Mouse (Mus musculus) limb, embryonic 11.5 days (tissue): Measurements from ENCODE around the gene Dnah6. TPM values are rescaled to one million over a fixed set of nuclear protein-coding genes. Genes with fewer than 3 reads are reported as not detected.

Experiments
- ATAC-seq: fragments of 200-750 bp; cut with Nextera tagmentation; 2 replicates; pipeline ENCODE4 v1.8.0; 2017; ENCODE audit warnings: low read depth; ENCODE audit not compliant: insufficient number of reproducible peaks, low FRiP score, low TSS enrichment
- DNase-seq: peaks from one replicate; pipeline ENCODE4 v3.0.0-alpha.2; 2015; ENCODE audit warnings: low spot score
- H3K27ac ChIP-seq: fragments of 300-500 bp; sonication (generic); replicated peaks from 2 replicates; pipeline ENCODE4 v1.5.1; 2014; ENCODE audit warnings: low read depth, mild to moderate bottlenecking, low read length
- H3K27me3 ChIP-seq: fragments of 300-500 bp; sonication (generic); 2 replicates; pipeline ENCODE4 v1.6.1; 2014; ENCODE audit warnings: mild to moderate bottlenecking, low read length, mixed read lengths; ENCODE audit not compliant: control insufficient read depth, insufficient read depth
- H3K36me3 ChIP-seq: fragments of 300-500 bp; sonication (generic); 2 replicates; pipeline ENCODE4 v1.6.1; 2014; ENCODE audit warnings: mild to moderate bottlenecking, low read length, moderate library complexity, mixed read lengths; ENCODE audit not compliant: control insufficient read depth, insufficient read depth
- H3K4me1 ChIP-seq: fragments of 300-500 bp; sonication (generic); 2 replicates; pipeline ENCODE4 v1.6.1; 2014; ENCODE audit warnings: low read length, mixed read lengths; ENCODE audit not compliant: control insufficient read depth, insufficient read depth
- H3K4me2 ChIP-seq: fragments of 300-500 bp; sonication (generic); 2 replicates; pipeline ENCODE4 v1.6.1; 2014; ENCODE audit warnings: low read depth, mild to moderate bottlenecking, moderate library complexity; ENCODE audit not compliant: severe bottlenecking
- H3K4me3 ChIP-seq: fragments of 300-500 bp; sonication (generic); 2 replicates; pipeline ENCODE4 v1.5.1; 2014; ENCODE audit warnings: low read depth, low read length
- H3K9ac ChIP-seq: fragments of 300-500 bp; sonication (generic); 2 replicates; pipeline ENCODE4 v1.6.1; 2014; ENCODE audit warnings: mild to moderate bottlenecking, low read length
- H3K9me3 ChIP-seq: fragments of 300-500 bp; sonication (generic); 2 replicates; pipeline ENCODE4 v1.6.1; 2016; ENCODE audit warnings: low read length; ENCODE audit not compliant: control insufficient read depth
- WGBS: fragments of 180-500 bp; shearing (Covaris S2); extraction: QIAGEN DNeasy Blood & Tissue Kit; methylation state at CpG from one replicate; pipeline ENCODE4 v1.1.7; 2014; 5-methylcytosine and 5-hydroxymethylcytosine counted together
- polyA plus RNA-seq: library from polyadenylated mRNA; unstranded; fragments of >200 nt; fragmentation: Nextera tagmentation; extraction: Ambion mirVana; gene quantifications from 2 replicates; pipeline ENCODE4 v1.2.1, GENCODE M21; 2014

Dnah6 gene
- polyA plus RNA-seq, result 0.01 TPM in 2 replicates

DNA sequence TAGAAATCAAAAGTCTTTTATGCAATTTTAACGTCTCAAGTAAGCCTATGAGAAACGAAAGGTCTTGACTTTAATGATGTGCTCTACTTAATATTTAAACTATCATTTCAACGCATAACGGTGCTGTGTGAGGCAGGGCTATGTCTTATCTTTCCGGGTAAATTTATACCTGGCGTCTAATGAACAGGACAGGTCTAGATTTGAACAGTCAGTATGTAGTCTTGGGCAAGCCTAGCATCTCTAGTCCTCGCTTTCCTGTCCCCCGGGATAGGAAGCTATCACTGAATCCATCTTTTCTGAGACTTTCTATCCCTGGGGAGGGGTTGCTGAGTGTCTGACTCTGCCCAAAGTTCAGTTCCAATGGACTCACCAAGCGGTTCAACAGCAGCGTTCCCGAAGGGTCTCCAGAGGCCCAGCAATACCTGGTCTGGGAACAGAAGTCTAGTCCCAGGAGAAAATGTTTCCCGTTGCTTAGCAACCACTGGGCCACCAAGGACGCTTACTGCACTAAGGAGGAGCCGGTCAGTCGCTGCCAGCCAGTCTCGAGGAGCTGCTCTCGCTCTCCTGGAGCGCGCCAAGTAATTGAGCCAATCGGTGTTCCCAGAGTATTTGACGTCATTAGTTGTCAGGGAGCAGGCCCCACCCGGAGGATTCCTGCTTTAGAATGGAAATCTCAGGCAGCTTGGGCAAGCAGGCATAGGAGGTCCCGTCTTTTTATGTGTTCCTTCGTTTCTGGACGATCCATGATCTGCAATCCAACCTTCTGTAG lies at the start of gene Dnah6:
Dnah6 (minus strand) TSS at position 463 of the 769 bp plus-strand sequence.
- H3K4me1 ChIP-seq, result 0 out of 2 replicates have a peak, but pooled peaks cover 2% of the 10 kb centered on the region
- H3K9me3 ChIP-seq, result no peaks in the 10 kb centered on the region
- peak; percentile 98 for ATAC-seq
- DNase-seq, result peak; percentile 90
- peak within 1 kb of the TSS; percentile 16; the same call in 1 of the 2 replicates for H3K4me3 ChIP-seq
- H3K9ac ChIP-seq, result no peak within 1 kb of the TSS
- no peaks in the 10 kb centered on the region for H3K36me3 ChIP-seq
- H3K27ac ChIP-seq, result no peak within 1 kb of the TSS
- peak within 1 kb of the TSS; percentile 39 for H3K4me2 ChIP-seq
- H3K27me3 ChIP-seq, result no peaks in the 10 kb centered on the region
- WGBS, result 37% methylated on average over 25 of the region's 25 CpGs

DNA sequence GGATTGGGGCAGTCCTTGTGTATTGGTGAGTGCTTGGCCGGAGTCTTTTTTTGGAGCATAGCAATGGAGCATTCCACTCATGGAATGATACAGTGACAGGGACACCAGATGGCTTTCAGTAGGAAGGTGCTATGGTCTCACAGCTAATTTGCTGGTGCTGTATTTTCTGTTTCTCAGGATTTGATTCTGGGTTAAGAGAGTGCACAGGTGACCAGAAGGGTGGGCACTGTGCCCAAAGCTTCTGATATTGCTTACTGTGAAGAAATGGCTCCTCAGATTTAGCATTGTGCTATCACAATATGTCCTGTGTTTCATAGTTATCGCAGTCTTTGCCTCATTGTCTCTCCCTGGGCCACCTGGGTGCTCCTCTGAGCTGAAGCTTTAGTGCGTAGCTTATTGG lies 47.9 kb upstream of the Dnah6 start:
- no peak for ATAC-seq
- H3K36me3 ChIP-seq, result peaks cover 21% of the 10 kb centered on the region; the same call in 1 of the 2 replicates

DNA sequence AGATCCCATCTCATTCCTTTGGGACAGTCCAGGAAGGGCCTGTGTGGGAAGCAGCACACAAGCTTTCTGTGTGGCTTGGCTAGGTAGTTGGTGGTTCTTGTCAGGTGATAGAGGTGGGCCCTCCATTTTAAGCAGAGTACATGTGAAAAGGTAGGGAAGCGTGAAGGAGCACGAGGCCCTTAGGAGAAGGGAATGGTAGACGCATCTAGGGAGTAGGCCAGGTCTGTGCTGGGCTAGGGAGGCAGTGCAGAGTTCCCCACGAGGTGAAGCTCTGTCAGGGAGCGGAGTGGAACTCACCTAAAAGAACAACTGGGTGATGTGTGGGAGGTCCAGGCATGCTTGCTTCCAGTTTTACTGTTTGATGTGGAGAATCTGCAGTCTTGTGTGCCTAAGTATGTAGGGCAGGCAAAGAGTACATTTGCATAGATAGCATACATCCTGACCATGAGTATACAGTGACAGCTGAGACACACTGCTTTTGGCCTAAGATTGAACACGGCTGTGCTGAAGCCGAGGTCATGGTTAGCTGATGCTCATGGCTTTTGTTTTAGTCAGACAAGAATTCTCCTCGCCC lies 46.4 kb upstream of the Dnah6 start:
- Histone ChIP-seq H3K9me3 (no peaks in the 10 kb centered on the region), H3K36me3 (peaks cover 20% of the 10 kb centered on the region; the same call in 1 of the 2 replicates), H3K27me3 (no peaks in the 10 kb centered on the region), H3K4me2 (no peak overlapping the region), H3K4me3 (no peak overlapping the region), H3K4me1 (no peaks in the 10 kb centered on the region), H3K27ac (no peak overlapping the region), H3K9ac (no peak overlapping the region)
- DNase-seq (no peak), ATAC-seq (no peak)
- 93% methylated on average over 8 of the region's 8 CpGs for WGBS

More for the DNA sequence above, 47.9 kb upstream of the Dnah6 start:
- DNase-seq, result no peak
- Histone ChIP-seq H3K27ac (no peak overlapping the region), H3K27me3 (no peaks in the 10 kb centered on the region), H3K4me1 (no peaks in the 10 kb centered on the region), H3K4me2 (no peak overlapping the region), H3K9ac (no peak overlapping the region), H3K9me3 (no peaks in the 10 kb centered on the region), H3K4me3 (no peak overlapping the region)
- WGBS, result 96% methylated on average over 3 of the region's 3 CpGs

GRCm38 (mm10) chr6:73264801-73265200 lies 43.4 kb upstream of the Dnah6 start:
- Histone ChIP-seq H3K9ac (no peak overlapping the region), H3K36me3 (peaks cover 14% of the 10 kb centered on the region; the same call in 1 of the 2 replicates), H3K4me3 (no peak overlapping the region), H3K9me3 (no peaks in the 10 kb centered on the region), H3K4me2 (no peak overlapping the region), H3K4me1 (no peaks in the 10 kb centered on the region), H3K27me3 (no peaks in the 10 kb centered on the region), H3K27ac (no peak overlapping the region)
- 79% methylated on average over 2 of the region's 2 CpGs for whole genome bisulfite sequencing
- DNase-seq (no peak), ATAC-seq (no peak)

- H3K36me3 ChIP-seq, result peaks cover 9% of the 10 kb centered on the region
- no peak overlapping the region for H3K4me2 ChIP-seq
- ATAC-seq (no peak), DNase-seq (no peak)
- H3K27ac ChIP-seq, result no peak overlapping the region
- no peak overlapping the region for H3K9ac ChIP-seq
- no peaks in the 10 kb centered on the region for H3K4me1 ChIP-seq
- no peak overlapping the region for H3K4me3 ChIP-seq
- 89% methylated on average over 6 of the region's 6 CpGs for WGBS
- H3K27me3 ChIP-seq, result no peaks in the 10 kb centered on the region
- H3K9me3 ChIP-seq, result no peaks in the 10 kb centered on the region
These were observed 38.7 kb upstream of the Dnah6 start for GRCm38 (mm10) chr6:73260110-73260509.

DNA sequence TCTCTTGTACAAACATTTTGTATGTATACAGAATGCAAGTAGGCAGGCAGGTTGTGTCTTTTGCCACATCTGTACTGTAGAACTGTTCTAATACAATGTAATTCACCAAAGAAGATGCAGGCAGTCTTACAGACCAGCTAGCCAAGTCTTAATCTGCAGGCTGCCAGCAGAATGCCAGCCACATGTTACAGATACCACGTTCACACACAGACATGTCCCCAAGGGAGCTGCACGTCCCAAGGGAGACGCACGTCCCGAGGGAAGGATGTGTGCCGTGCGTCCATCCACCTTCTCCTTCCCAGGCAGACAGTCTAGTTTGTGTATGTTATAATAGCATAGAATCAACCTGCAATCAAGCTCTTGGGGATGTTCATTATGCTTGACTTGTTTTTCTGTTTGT lies 35.6 kb upstream of the Dnah6 start:
- Histone ChIP-seq H3K9me3 (no peaks in the 10 kb centered on the region), H3K4me3 (no peak overlapping the region), H3K27me3 (no peaks in the 10 kb centered on the region), H3K4me1 (no peaks in the 10 kb centered on the region), H3K4me2 (no peak overlapping the region), H3K27ac (no peak overlapping the region), H3K36me3 (peaks cover 6% of the 10 kb centered on the region), H3K9ac (no peak overlapping the region)
- ATAC-seq (no peak), DNase-seq (no peak)
- 95% methylated on average over 7 of the region's 7 CpGs for WGBS

DNA sequence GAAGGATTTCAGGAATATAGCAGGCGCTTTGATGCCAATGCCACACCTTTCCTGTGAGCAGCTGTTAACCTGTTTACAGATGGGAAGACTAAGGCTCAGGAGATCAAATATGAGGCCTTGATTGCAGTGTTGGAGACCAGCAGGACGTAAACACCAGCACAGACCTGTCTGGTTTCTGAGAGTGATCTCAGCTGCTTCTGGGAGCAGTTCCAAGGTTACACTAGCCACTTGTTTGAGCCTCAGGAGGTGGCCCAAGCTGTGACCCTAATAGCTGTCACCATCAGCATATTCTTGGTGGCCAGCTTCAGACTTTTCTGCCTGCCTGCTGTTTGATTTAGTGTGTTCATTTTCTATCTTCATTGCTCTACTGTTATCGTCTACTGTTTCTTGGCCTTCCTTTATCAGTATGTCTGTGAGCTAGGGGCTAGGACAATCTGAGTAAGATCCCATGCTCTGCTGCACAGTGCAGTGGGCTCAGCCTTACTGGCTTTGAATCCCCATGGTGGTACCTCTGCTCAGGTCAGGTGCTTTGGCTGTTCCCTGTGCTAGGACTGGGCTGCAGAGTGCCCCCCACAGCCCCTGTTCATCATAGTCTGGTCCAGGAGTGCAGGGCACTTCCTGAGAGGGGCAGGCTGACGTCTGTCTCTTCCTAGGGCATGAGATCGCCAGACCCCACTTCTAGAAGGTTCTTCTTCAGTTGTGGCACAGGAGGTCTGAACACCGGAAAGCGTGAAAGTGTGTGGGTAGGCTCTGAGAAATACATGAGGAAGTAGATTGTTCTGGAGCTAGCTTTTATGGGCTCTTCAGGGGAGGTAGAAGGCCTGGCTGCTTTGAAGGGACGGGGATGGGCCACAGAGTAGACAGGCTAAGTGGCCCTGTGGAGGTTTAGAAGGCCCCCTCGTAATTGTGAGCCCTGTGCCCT lies 33.1 kb upstream of the Dnah6 start:
- H3K4me2 ChIP-seq, result no peak overlapping the region
- H3K9ac ChIP-seq, result no peak overlapping the region
- DNase-seq, result no peak
- peaks cover 2% of the 10 kb centered on the region; the same call in 1 of the 2 replicates for H3K36me3 ChIP-seq
- ATAC-seq, result no peak
- H3K9me3 ChIP-seq, result no peaks in the 10 kb centered on the region
- H3K4me3 ChIP-seq, result no peak overlapping the region
- 74% methylated on average over 9 of the region's 9 CpGs for WGBS
- no peaks in the 10 kb centered on the region for H3K4me1 ChIP-seq
- no peak overlapping the region for H3K27ac ChIP-seq
- H3K27me3 ChIP-seq, result no peaks in the 10 kb centered on the region

GRCm38 (mm10) chr6:73253584-73253983 lies 32.1 kb upstream of the Dnah6 start:
- no peak for ATAC-seq
- peaks cover 1% of the 10 kb centered on the region; the same call in 1 of the 2 replicates for H3K36me3 ChIP-seq
- no peak overlapping the region for H3K4me3 ChIP-seq
- no peaks in the 10 kb centered on the region for H3K9me3 ChIP-seq
- H3K4me2 ChIP-seq, result no peak overlapping the region
- no peak for DNase-seq
- 91% methylated on average over 4 of the region's 4 CpGs for WGBS
- H3K27ac ChIP-seq, result no peak overlapping the region
- no peaks in the 10 kb centered on the region for H3K4me1 ChIP-seq
- H3K27me3 ChIP-seq, result no peaks in the 10 kb centered on the region
- no peak overlapping the region for H3K9ac ChIP-seq
